Mouse (Mus musculus): Measurements from ENCODE around the gene Grpel1.

DNA sequence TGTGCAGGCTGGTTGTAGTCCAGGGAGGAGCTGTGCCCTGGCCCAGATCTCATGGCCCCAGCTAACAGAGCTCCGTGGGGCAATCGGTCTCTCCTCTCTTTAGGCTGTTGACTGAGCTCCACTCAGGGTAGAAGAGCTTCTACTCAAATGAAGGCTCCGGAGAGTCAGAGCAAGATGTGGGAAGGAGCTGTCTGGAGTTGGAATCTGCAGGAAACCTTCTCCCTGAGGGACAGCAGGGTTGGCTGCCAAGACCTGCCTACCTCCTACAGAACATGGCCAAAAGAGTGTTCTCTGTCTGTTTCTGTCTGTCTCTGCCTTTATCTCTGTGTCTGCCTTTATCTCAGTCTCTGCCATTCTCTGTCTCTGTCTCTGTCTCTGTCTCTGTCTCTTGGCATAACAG, 35.2 kb upstream of the Grpel1 start:
- TF ChIP-seq CTCF (IDR thresholded peaks at IDR 0.05; ENCODE audit: extremely low read depth, insufficient read depth, low read length): no peak
- TF ChIP-seq POLR2A (IDR thresholded peaks at IDR 0.05; ENCODE audit: extremely low read depth, insufficient read depth, low read length): no peak
